Mouse (Mus musculus): Measurements from ENCODE around the gene Cldn2. TPM values are rescaled to one million over a fixed set of nuclear protein-coding genes. Genes with fewer than 3 reads are reported as not detected.
"Not testable (repeated sequence)": the region's sequence is repeated elsewhere in the genome, so short reads cannot be mapped to it uniquely, and the experiment has no call there.

The Cldn2 gene
- not detected in 2 replicates for total RNA-seq (2014; fragmentation: Nextera tagmentation)
- not detected in 2 replicates for total RNA-seq (2017)

GRCm38 (mm10) chrX:139800406-139800878 is at the start of gene Cldn2:
Cldn2 (plus strand) TSS chrX:139800828.
- no peak for ATAC-seq (replicated peaks; ENCODE audit: low FRiP score, low TSS enrichment, poor library complexity, severe bottlenecking)

- peak; percentile 73; the same call in 1 of the 2 replicates for ATAC-seq (replicated peaks; ENCODE audit: low FRiP score, low TSS enrichment, poor library complexity, severe bottlenecking)
Observed at GRCm38 (mm10) chrX:139751855-139752254, 48.8 kb upstream of the Cldn2 start.

GRCm38 (mm10) chrX:139758634-139759033 is 42.0 kb upstream of the Cldn2 start:
- ATAC-seq (replicated peaks; ENCODE audit: low FRiP score, low TSS enrichment, poor library complexity, severe bottlenecking) = not testable (repeated sequence)

GRCm38 (mm10) chrX:139762546-139762945 is 38.1 kb upstream of the Cldn2 start:
- ATAC-seq (replicated peaks; ENCODE audit: low FRiP score, low TSS enrichment, poor library complexity, severe bottlenecking) = peak; percentile 79; the same call in 1 of the 2 replicates

GRCm38 (mm10) chrX:139769975-139770637 is 30.5 kb upstream of the Cldn2 start:
- no peak for ATAC-seq (replicated peaks; ENCODE audit: low FRiP score, low TSS enrichment, poor library complexity, severe bottlenecking)

- ATAC-seq (replicated peaks; ENCODE audit: low FRiP score, low TSS enrichment, poor library complexity, severe bottlenecking) = peak; percentile 83
Observed at GRCm38 (mm10) chrX:139774309-139775083, 26.1 kb upstream of the Cldn2 start.

- ATAC-seq (replicated peaks; ENCODE audit: low FRiP score, low TSS enrichment, poor library complexity, severe bottlenecking) = peak; percentile 36; the same call in 1 of the 2 replicates
Observed at GRCm38 (mm10) chrX:139775084-139775612, 25.5 kb upstream of the Cldn2 start.

- ATAC-seq (replicated peaks; ENCODE audit: low FRiP score, low TSS enrichment, poor library complexity, severe bottlenecking) = no peak
Observed at GRCm38 (mm10) chrX:139777357-139777756, 23.3 kb upstream of the Cldn2 start.

- ATAC-seq (replicated peaks; ENCODE audit: low FRiP score, low TSS enrichment, poor library complexity, severe bottlenecking) = no peak
Observed at GRCm38 (mm10) chrX:139778886-139779285, 21.7 kb upstream of the Cldn2 start.

- ATAC-seq (replicated peaks; ENCODE audit: low FRiP score, low TSS enrichment, poor library complexity, severe bottlenecking) = no peak
Observed at GRCm38 (mm10) chrX:139779401-139779800, 21.2 kb upstream of the Cldn2 start.

GRCm38 (mm10) chrX:139780988-139781387 is 19.6 kb upstream of the Cldn2 start:
- peak; percentile 88 for ATAC-seq (replicated peaks; ENCODE audit: low FRiP score, low TSS enrichment, poor library complexity, severe bottlenecking)

GRCm38 (mm10) chrX:139781563-139781962 is 19.1 kb upstream of the Cldn2 start:
- no peak for ATAC-seq (replicated peaks; ENCODE audit: low FRiP score, low TSS enrichment, poor library complexity, severe bottlenecking)

- ATAC-seq (replicated peaks; ENCODE audit: low FRiP score, low TSS enrichment, poor library complexity, severe bottlenecking) = no peak
Observed at GRCm38 (mm10) chrX:139782278-139783044, 18.2 kb upstream of the Cldn2 start, which contains the start of gene Ripply1. Ripply1 (minus strand) TSS chrX:139782353.

- no peak for ATAC-seq (replicated peaks; ENCODE audit: low FRiP score, low TSS enrichment, poor library complexity, severe bottlenecking)
Observed at GRCm38 (mm10) chrX:139783045-139783422, 17.6 kb upstream of the Cldn2 start.

GRCm38 (mm10) chrX:139785764-139786163 is 14.9 kb upstream of the Cldn2 start:
- ATAC-seq (replicated peaks; ENCODE audit: low FRiP score, low TSS enrichment, poor library complexity, severe bottlenecking) = no peak

GRCm38 (mm10) chrX:139794072-139794845 is 6.4 kb upstream of the Cldn2 start:
- ATAC-seq (replicated peaks; ENCODE audit: low FRiP score, low TSS enrichment, poor library complexity, severe bottlenecking) = no peak

- ATAC-seq (replicated peaks; ENCODE audit: low FRiP score, low TSS enrichment, poor library complexity, severe bottlenecking) = peak; percentile 43; the same call in 1 of the 2 replicates
Observed at GRCm38 (mm10) chrX:139796037-139796436, 4.6 kb upstream of the Cldn2 start.

GRCm38 (mm10) chrX:139797875-139798274 is 2.8 kb upstream of the Cldn2 start:
- ATAC-seq (replicated peaks; ENCODE audit: low FRiP score, low TSS enrichment, poor library complexity, severe bottlenecking) = peak; percentile 66; the same call in 1 of the 2 replicates

GRCm38 (mm10) chrX:139799953-139800352 is 675 bp upstream of the Cldn2 start:
- ATAC-seq (replicated peaks; ENCODE audit: low FRiP score, low TSS enrichment, poor library complexity, severe bottlenecking) = no peak
